Mouse (Mus musculus) CH12.LX (cell line): ENCODE results near the gene Gm26602.

Source experiments
- CTCF ChIP-seq, 2 experiments: IDR thresholded peaks in 1 of 2; conservative IDR thresholded peaks in 1 of 2; 2 replicates each; pipeline ENCODE4 v1.5.1; 2011 to 2012; ENCODE audit warnings: low read depth in 2 of 2, low read length in 2 of 2, improper control_type of control experiment in 1 of 2, inconsistent platforms in 1 of 2, mild to moderate bottlenecking in 1 of 2, moderate library complexity in 1 of 2
- EP300 ChIP-seq: IDR thresholded peaks from 2 replicates; pipeline ENCODE4 v1.6.1; 2011; ENCODE audit warnings: low read length, improper control_type of control experiment
- IRF4 ChIP-seq: IDR thresholded peaks from 2 replicates; pipeline ENCODE4 v1.6.1; 2014; ENCODE audit warnings: low read depth, mild to moderate bottlenecking, inconsistent platforms, low read length, improper control_type of control experiment
- MXI1 ChIP-seq: IDR thresholded peaks from 2 replicates; pipeline ENCODE4 v1.6.1; 2011; ENCODE audit warnings: mild to moderate bottlenecking, low read depth, low read length, improper control_type of control experiment
- POLR2A ChIP-seq: IDR thresholded peaks from 2 replicates; pipeline ENCODE4 v1.6.1; 2011; ENCODE audit warnings: low read depth, mild to moderate bottlenecking, improper control_type of control experiment, low read length

DNA sequence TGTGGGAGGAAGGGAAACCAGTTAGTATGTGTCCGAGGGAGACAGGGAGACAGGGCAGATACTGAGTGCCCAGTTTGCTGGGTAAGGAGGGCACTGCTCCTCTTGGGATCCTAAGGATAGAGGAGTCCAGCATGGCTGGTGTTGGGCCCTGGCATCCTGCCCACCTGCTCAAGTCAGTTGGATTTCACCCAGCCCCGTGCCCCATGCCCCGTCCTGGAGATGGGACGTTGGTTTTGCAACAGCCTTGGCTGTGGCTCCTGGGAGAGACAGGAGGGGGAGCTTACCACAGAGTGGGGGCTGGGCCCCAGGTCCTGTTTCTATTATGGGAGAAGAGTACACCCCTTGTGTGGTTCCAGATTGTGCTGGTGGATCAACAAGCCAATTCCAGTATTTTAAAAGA lies 26.2 kb upstream of the Gm26602 start:
- no peak for TF ChIP-seq POLR2A
- no peak for TF ChIP-seq CTCF (conservative IDR thresholded peaks at IDR 0.05 in 1 of 2, IDR thresholded peaks at IDR 0.05 in 1 of 2; ENCODE audit: low read depth in 2 of 2, low read length in 2 of 2)
- no peak for TF ChIP-seq EP300
- no peak for TF ChIP-seq MXI1
- TF ChIP-seq IRF4 = no peak
